Mouse (Mus musculus): Measurements from ENCODE around the gene Pop7. TPM values are rescaled to one million over a fixed set of nuclear protein-coding genes. Genes with fewer than 3 reads are reported as not detected.

Pop7 gene
- polyA plus RNA-seq, 1 experiment from 2014 or later = 44.1 TPM

- no peak overlapping the region for H3K27ac ChIP-seq (ENCODE audit: poor library complexity, severe bottlenecking)
- H3K9ac ChIP-seq = no peak overlapping the region
- H3K36me3 ChIP-seq = no peaks in the 10 kb centered on the region
- no peaks in the 10 kb centered on the region for H3K27me3 ChIP-seq (replicated peaks)
- 53% methylated on average over 7 of the region's 7 CpGs for WGBS
- no peak overlapping the region for H3K4me3 ChIP-seq
- no peaks in the 10 kb centered on the region for H3K4me1 ChIP-seq (replicated peaks)
- no peak overlapping the region for H3K4me2 ChIP-seq
- ATAC-seq (ENCODE audit: insufficient number of reproducible peaks, low FRiP score) = no peak
- no peaks in the 10 kb centered on the region for H3K9me3 ChIP-seq (replicated peaks)
Measured at GRCm38 (mm10) chr5:137455866-137456591, 46.3 kb downstream of the Pop7 start.

DNA sequence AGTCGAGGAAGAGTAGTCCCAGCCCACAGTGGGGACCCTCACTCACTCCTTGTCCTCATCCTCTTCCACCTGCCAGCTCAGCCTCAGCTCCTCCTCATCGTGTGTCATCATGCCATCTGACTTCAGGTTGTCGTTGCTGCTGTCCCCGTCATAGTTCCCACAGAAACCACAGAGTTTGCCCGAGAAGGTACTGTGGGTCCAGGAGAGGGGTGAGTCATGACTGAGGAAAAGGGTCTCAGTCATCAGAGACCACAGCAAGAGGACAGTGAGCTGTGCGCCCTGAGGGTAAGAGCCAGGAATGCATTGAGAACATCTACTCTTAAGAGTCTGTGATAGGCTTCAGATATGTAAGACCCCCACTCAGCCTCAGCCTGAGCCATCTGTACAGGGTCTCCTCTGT is 47.1 kb downstream of the Pop7 start:
- no peak for ATAC-seq (ENCODE audit: insufficient number of reproducible peaks, low FRiP score)
- Histone ChIP-seq H3K27me3 (replicated peaks) (no peaks in the 10 kb centered on the region), H3K4me2 (no peak overlapping the region), H3K27ac (ENCODE audit: poor library complexity, severe bottlenecking) (no peak overlapping the region), H3K4me3 (no peak overlapping the region), H3K4me1 (replicated peaks) (no peaks in the 10 kb centered on the region), H3K9me3 (replicated peaks) (no peaks in the 10 kb centered on the region), H3K36me3 (no peaks in the 10 kb centered on the region), H3K9ac (no peak overlapping the region)
- WGBS = 76% methylated on average over 6 of the region's 6 CpGs

Small RNA genes within 50 kb of the gene (microRNA-seq; reads per million reads assigned to microRNA genes)
- gene Mir6418 = 0.71 reads per million

Other genes with a start within 250 kb of the Pop7 start
- 23.5 and 28.3 TPM in 2 replicates for gene Ache, start 215.0 kb downstream of the Pop7 start, polyA plus RNA-seq (2016; fragmentation: Nextera tagmentation; extraction: Ambion mirVana)
- 10.1 and 10.6 TPM in 2 replicates for gene Ufsp1, start 207.9 kb downstream of the Pop7 start, polyA plus RNA-seq (2016; fragmentation: Nextera tagmentation; extraction: Ambion mirVana)
- gene Srrt, start 194.8 kb downstream of the Pop7 start, polyA plus RNA-seq (2016; fragmentation: Nextera tagmentation; extraction: Ambion mirVana) = 106 and 107 TPM in 2 replicates
- gene Trip6, start 188.1 kb downstream of the Pop7 start, polyA plus RNA-seq (2016; fragmentation: Nextera tagmentation; extraction: Ambion mirVana) = 46.3 and 47.0 TPM in 2 replicates
- 9.4 and 10.2 TPM in 2 replicates for gene Slc12a9, start 168.9 kb downstream of the Pop7 start, polyA plus RNA-seq (2016; fragmentation: Nextera tagmentation; extraction: Ambion mirVana)
- 53.1 and 55.6 TPM in 2 replicates for gene Ephb4, start 152.4 kb downstream of the Pop7 start, polyA plus RNA-seq (2016; fragmentation: Nextera tagmentation; extraction: Ambion mirVana)
- 0.04 TPM in 2 replicates for gene Zan, start 25.5 kb downstream of the Pop7 start, polyA plus RNA-seq (2016; fragmentation: Nextera tagmentation; extraction: Ambion mirVana)
- gene Gigyf1, start 16.0 kb upstream of the Pop7 start, polyA plus RNA-seq (2016; fragmentation: Nextera tagmentation; extraction: Ambion mirVana) = 9.9 and 10.1 TPM in 2 replicates
- gene Epo, start 30.7 kb upstream of the Pop7 start, polyA plus RNA-seq (2016; fragmentation: Nextera tagmentation; extraction: Ambion mirVana) = not detected in 2 replicates
- 277 and 287 TPM in 2 replicates for gene Gnb2, start 31.0 kb upstream of the Pop7 start, polyA plus RNA-seq (2016; fragmentation: Nextera tagmentation; extraction: Ambion mirVana)
- gene Actl6b, start 51.0 kb upstream of the Pop7 start, polyA plus RNA-seq (2016; fragmentation: Nextera tagmentation; extraction: Ambion mirVana) = 0.40 TPM in 1 of 2 replicates, not detected in the other
- gene Tfr2, start 67.3 kb upstream of the Pop7 start, polyA plus RNA-seq (2016; fragmentation: Nextera tagmentation; extraction: Ambion mirVana) = 0.51 and 1.9 TPM in 2 replicates
- 18.7 and 18.8 TPM in 2 replicates for gene Mospd3, start 98.5 kb upstream of the Pop7 start, polyA plus RNA-seq (2016; fragmentation: Nextera tagmentation; extraction: Ambion mirVana)
- gene Pcolce, start 111.3 kb upstream of the Pop7 start, polyA plus RNA-seq (2016; fragmentation: Nextera tagmentation; extraction: Ambion mirVana) = 109 and 118 TPM in 2 replicates
- gene Fbxo24, start 126.5 kb upstream of the Pop7 start, polyA plus RNA-seq (2016; fragmentation: Nextera tagmentation; extraction: Ambion mirVana) = 0.15 TPM in 1 of 2 replicates, not detected in the other
- gene Lrch4, start 126.6 kb upstream of the Pop7 start, polyA plus RNA-seq (2016; fragmentation: Nextera tagmentation; extraction: Ambion mirVana) = 24.3 and 27.3 TPM in 2 replicates
- 6.9 and 7.1 TPM in 2 replicates for gene Gm20605, start 126.7 kb upstream of the Pop7 start, polyA plus RNA-seq (2016; fragmentation: Nextera tagmentation; extraction: Ambion mirVana)
- gene Sap25, start 138.8 kb upstream of the Pop7 start, polyA plus RNA-seq (2016; fragmentation: Nextera tagmentation; extraction: Ambion mirVana) = 5.2 and 5.3 TPM in 2 replicates
- 0.20 and 0.21 TPM in 2 replicates for gene Irs3, start 143.2 kb upstream of the Pop7 start, polyA plus RNA-seq (2016; fragmentation: Nextera tagmentation; extraction: Ambion mirVana)
- 25.6 and 29.3 TPM in 2 replicates for gene Agfg2, start 182.2 kb upstream of the Pop7 start, polyA plus RNA-seq (2016; fragmentation: Nextera tagmentation; extraction: Ambion mirVana)
- gene Nyap1, start 239.1 kb upstream of the Pop7 start, polyA plus RNA-seq (2016; fragmentation: Nextera tagmentation; extraction: Ambion mirVana) = 1.2 and 1.7 TPM in 2 replicates
- gene Tsc22d4, start 243.2 kb upstream of the Pop7 start, polyA plus RNA-seq (2016; fragmentation: Nextera tagmentation; extraction: Ambion mirVana) = 144 and 154 TPM in 2 replicates